Mouse (Mus musculus): ENCODE data around the gene Nr5a1. TPM values are rescaled to one million over a fixed set of nuclear protein-coding genes. Genes with fewer than 3 reads are reported as not detected.
A peak's percentile ranks its signal among the peaks of the same experiment; 100 is the strongest.

Nr5a1 gene
- polyA plus RNA-seq, 1 experiment from 2014 or later: 0.28 TPM

GRCm38 (mm10) chr2:38718676-38719075 is 4.3 kb upstream of the Nr5a1 start:
- H3K9ac ChIP-seq (ENCODE audit: low read length): no peak overlapping the region
- H3K9me3 ChIP-seq (ENCODE audit: control insufficient read depth, low read length): no peaks in the 10 kb centered on the region
- no peaks in the 10 kb centered on the region for H3K27me3 ChIP-seq (ENCODE audit: control insufficient read depth, insufficient read depth, low read length)
- TF ChIP-seq CTCF (IDR thresholded peaks at IDR 0.05; ENCODE audit: low read depth) (no peak), EP300 (optimal IDR thresholded peaks at IDR 0.05) (no peak)
- no peak overlapping the region for H3K27ac ChIP-seq (replicated peaks)
- H3K36me3 ChIP-seq (ENCODE audit: control insufficient read depth, insufficient read depth, low read length): no peaks in the 10 kb centered on the region
- no peak overlapping the region for H3K4me2 ChIP-seq (replicated peaks; ENCODE audit: low read depth)
- no peak for ATAC-seq (ENCODE audit: low FRiP score, low TSS enrichment)
- H3K4me1 ChIP-seq (replicated peaks; ENCODE audit: control insufficient read depth, insufficient read depth): no peaks in the 10 kb centered on the region
- H3K4me3 ChIP-seq (ENCODE audit: low read depth, low read length): no peak overlapping the region
- 63% methylated on average over 7 of the region's 8 CpGs for WGBS
- no peak for DNase-seq (ENCODE audit: low spot score)

GRCm38 (mm10) chr2:38717436-38717835 is 3.1 kb upstream of the Nr5a1 start:
- Histone ChIP-seq H3K4me2 (replicated peaks; ENCODE audit: low read depth) (no peak overlapping the region), H3K4me1 (replicated peaks; ENCODE audit: control insufficient read depth, insufficient read depth) (no peaks in the 10 kb centered on the region), H3K36me3 (ENCODE audit: control insufficient read depth, insufficient read depth, low read length) (no peaks in the 10 kb centered on the region), H3K27me3 (ENCODE audit: control insufficient read depth, insufficient read depth, low read length) (no peaks in the 10 kb centered on the region), H3K9ac (ENCODE audit: low read length) (no peak overlapping the region), H3K4me3 (ENCODE audit: low read depth, low read length) (no peak overlapping the region), H3K9me3 (ENCODE audit: control insufficient read depth, low read length) (no peaks in the 10 kb centered on the region), H3K27ac (replicated peaks) (no peak overlapping the region)
- DNase-seq (ENCODE audit: low spot score) (no peak), ATAC-seq (ENCODE audit: low FRiP score, low TSS enrichment) (peak; percentile 34; the same call in 1 of the 2 replicates)
- TF ChIP-seq EP300 (optimal IDR thresholded peaks at IDR 0.05) (no peak), CTCF (IDR thresholded peaks at IDR 0.05; ENCODE audit: low read depth) (no peak)
- 68% methylated on average over 2 of the region's 2 CpGs for WGBS

GRCm38 (mm10) chr2:38713596-38713995 is 746 bp downstream of the Nr5a1 start:
- H3K27ac ChIP-seq (replicated peaks): no peak overlapping the region
- H3K4me3 ChIP-seq (ENCODE audit: low read depth, low read length): no peak overlapping the region
- 0 out of 2 replicates have a peak, but pooled peaks cover 3% of the 10 kb centered on the region for H3K4me1 ChIP-seq (replicated peaks; ENCODE audit: control insufficient read depth, insufficient read depth)
- no peak overlapping the region for H3K4me2 ChIP-seq (replicated peaks; ENCODE audit: low read depth)
- no peaks in the 10 kb centered on the region for H3K36me3 ChIP-seq (ENCODE audit: control insufficient read depth, insufficient read depth, low read length)
- H3K9ac ChIP-seq (ENCODE audit: low read length): no peak overlapping the region
- 78% methylated on average over 3 of the region's 3 CpGs for WGBS
- H3K27me3 ChIP-seq (ENCODE audit: control insufficient read depth, insufficient read depth, low read length): peaks cover 3% of the 10 kb centered on the region; the same call in 1 of the 2 replicates
- DNase-seq (ENCODE audit: low spot score) (no peak), ATAC-seq (ENCODE audit: low FRiP score, low TSS enrichment) (no peak)
- H3K9me3 ChIP-seq (ENCODE audit: control insufficient read depth, low read length): no peaks in the 10 kb centered on the region
- TF ChIP-seq EP300 (optimal IDR thresholded peaks at IDR 0.05): no peak
- no peak for TF ChIP-seq CTCF (IDR thresholded peaks at IDR 0.05; ENCODE audit: low read depth)

GRCm38 (mm10) chr2:38712769-38713125 is 1.6 kb downstream of the Nr5a1 start:
- WGBS: 60% methylated on average over 10 of the region's 11 CpGs

GRCm38 (mm10) chr2:38712076-38712768 is 2.1 kb downstream of the Nr5a1 start:
- H3K9me3 ChIP-seq (ENCODE audit: control insufficient read depth, low read length): no peaks in the 10 kb centered on the region
- no peak overlapping the region for H3K9ac ChIP-seq (ENCODE audit: low read length)
- WGBS: 23% methylated on average over 27 of the region's 58 CpGs
- TF ChIP-seq EP300 (optimal IDR thresholded peaks at IDR 0.05) (no peak), CTCF (IDR thresholded peaks at IDR 0.05; ENCODE audit: low read depth) (no peak)
- peak overlapping the region; percentile 45 for H3K4me2 ChIP-seq (replicated peaks; ENCODE audit: low read depth)
- peak overlapping the region; percentile 29 for H3K4me3 ChIP-seq (ENCODE audit: low read depth, low read length)
- H3K27ac ChIP-seq (replicated peaks): no peak overlapping the region
- H3K4me1 ChIP-seq (replicated peaks; ENCODE audit: control insufficient read depth, insufficient read depth): 0 out of 2 replicates have a peak, but pooled peaks cover 3% of the 10 kb centered on the region
- no peak for DNase-seq (ENCODE audit: low spot score)
- peaks cover 3% of the 10 kb centered on the region; the same call in 1 of the 2 replicates for H3K27me3 ChIP-seq (ENCODE audit: control insufficient read depth, insufficient read depth, low read length)
- H3K36me3 ChIP-seq (ENCODE audit: control insufficient read depth, insufficient read depth, low read length): no peaks in the 10 kb centered on the region
- peak; percentile 36; the same call in 1 of the 2 replicates for ATAC-seq (ENCODE audit: low FRiP score, low TSS enrichment)

More at GRCm38 (mm10) chr2:38712769-38713125, 1.6 kb downstream of the Nr5a1 start:
- TF ChIP-seq EP300 (optimal IDR thresholded peaks at IDR 0.05) (no peak), CTCF (IDR thresholded peaks at IDR 0.05; ENCODE audit: low read depth) (no peak)
- DNase-seq (ENCODE audit: low spot score): no peak
- Histone ChIP-seq H3K9me3 (ENCODE audit: control insufficient read depth, low read length) (no peaks in the 10 kb centered on the region), H3K27me3 (ENCODE audit: control insufficient read depth, insufficient read depth, low read length) (peaks cover 3% of the 10 kb centered on the region; the same call in 1 of the 2 replicates), H3K4me1 (replicated peaks; ENCODE audit: control insufficient read depth, insufficient read depth) (0 out of 2 replicates have a peak, but pooled peaks cover 3% of the 10 kb centered on the region), H3K27ac (replicated peaks) (no peak overlapping the region), H3K9ac (ENCODE audit: low read length) (no peak overlapping the region), H3K36me3 (ENCODE audit: control insufficient read depth, insufficient read depth, low read length) (no peaks in the 10 kb centered on the region), H3K4me2 (replicated peaks; ENCODE audit: low read depth) (no peak overlapping the region), H3K4me3 (ENCODE audit: low read depth, low read length) (no peak overlapping the region)
- ATAC-seq (ENCODE audit: low FRiP score, low TSS enrichment): no peak

- Histone ChIP-seq H3K36me3 (ENCODE audit: control insufficient read depth, insufficient read depth, low read length) (no peaks in the 10 kb centered on the region), H3K4me3 (ENCODE audit: low read depth, low read length) (peak overlapping the region; percentile 29), H3K27me3 (ENCODE audit: control insufficient read depth, insufficient read depth, low read length) (peaks cover 3% of the 10 kb centered on the region; the same call in 1 of the 2 replicates), H3K9me3 (ENCODE audit: control insufficient read depth, low read length) (no peaks in the 10 kb centered on the region), H3K27ac (replicated peaks) (no peak overlapping the region), H3K4me1 (replicated peaks; ENCODE audit: control insufficient read depth, insufficient read depth) (0 out of 2 replicates have a peak, but pooled peaks cover 3% of the 10 kb centered on the region), H3K4me2 (replicated peaks; ENCODE audit: low read depth) (peak overlapping the region; percentile 45), H3K9ac (ENCODE audit: low read length) (no peak overlapping the region)
- DNase-seq (ENCODE audit: low spot score): no peak
- no peak for ATAC-seq (ENCODE audit: low FRiP score, low TSS enrichment)
- under 1% methylated on average over 34 of the region's 40 CpGs for WGBS
- TF ChIP-seq EP300 (optimal IDR thresholded peaks at IDR 0.05) (no peak), CTCF (IDR thresholded peaks at IDR 0.05; ENCODE audit: low read depth) (no peak)
Measured at GRCm38 (mm10) chr2:38711421-38711861, 2.9 kb downstream of the Nr5a1 start.

Measured in stomach, postnatal 0 days (tissue).